Mouse (Mus musculus) midbrain, embryonic 12.5 days (tissue): ENCODE data around the gene Ola1. TPM values are rescaled to one million over a fixed set of nuclear protein-coding genes. Genes with fewer than 3 reads are reported as not detected.

ENCODE experiments used
- ATAC-seq: fragments of 200-750 bp; cut with Nextera tagmentation; 2 replicates; pipeline ENCODE4 v1.8.0; 2017; ENCODE audit warnings: low read depth, moderate TSS enrichment, moderate library complexity; ENCODE audit not compliant: low FRiP score
- H3K27ac ChIP-seq: fragments of 300-500 bp; sonication (generic); replicated peaks from 2 replicates; pipeline ENCODE4 v1.5.1; 2016; ENCODE audit warnings: mild to moderate bottlenecking
- H3K27me3 ChIP-seq: fragments of 300-500 bp; sonication (generic); 2 replicates; pipeline ENCODE4 v1.6.1; 2016; ENCODE audit warnings: mild to moderate bottlenecking
- H3K36me3 ChIP-seq: fragments of 300-500 bp; sonication (generic); 2 replicates; pipeline ENCODE4 v1.6.1; 2016
- H3K4me1 ChIP-seq: fragments of 300-500 bp; sonication (generic); 2 replicates; pipeline ENCODE4 v1.6.1; 2016
- H3K4me2 ChIP-seq: fragments of 300-500 bp; sonication (generic); replicated peaks from 2 replicates; pipeline ENCODE4 v1.6.1; 2016; ENCODE audit warnings: mild to moderate bottlenecking, moderate library complexity
- H3K4me3 ChIP-seq: fragments of 300-500 bp; sonication (generic); 2 replicates; pipeline ENCODE4 v1.5.1; 2016; ENCODE audit warnings: mild to moderate bottlenecking
- H3K9ac ChIP-seq: fragments of 300-500 bp; sonication (generic); replicated peaks from 2 replicates; pipeline ENCODE4 v1.6.1; 2016; ENCODE audit warnings: mild to moderate bottlenecking, moderate library complexity
- H3K9me3 ChIP-seq: fragments of 300-500 bp; sonication (generic); 2 replicates; pipeline ENCODE4 v1.6.1; 2016; ENCODE audit warnings: mild to moderate bottlenecking
- WGBS: fragments of 180-500 bp; shearing (Covaris S2); methylation state at CpG from one replicate; pipeline ENCODE4 v1.1.7; 2016; 5-methylcytosine and 5-hydroxymethylcytosine counted together
- polyA plus RNA-seq: library from polyadenylated mRNA; unstranded; fragments of >200 nt; fragmentation: Nextera tagmentation; extraction: Ambion mirVana; gene quantifications from 2 replicates; pipeline ENCODE4 v1.2.1, GENCODE M21; 2016

Ola1 gene
- polyA plus RNA-seq, 1 experiment from 2014 or later, result 81.1 TPM

DNA sequence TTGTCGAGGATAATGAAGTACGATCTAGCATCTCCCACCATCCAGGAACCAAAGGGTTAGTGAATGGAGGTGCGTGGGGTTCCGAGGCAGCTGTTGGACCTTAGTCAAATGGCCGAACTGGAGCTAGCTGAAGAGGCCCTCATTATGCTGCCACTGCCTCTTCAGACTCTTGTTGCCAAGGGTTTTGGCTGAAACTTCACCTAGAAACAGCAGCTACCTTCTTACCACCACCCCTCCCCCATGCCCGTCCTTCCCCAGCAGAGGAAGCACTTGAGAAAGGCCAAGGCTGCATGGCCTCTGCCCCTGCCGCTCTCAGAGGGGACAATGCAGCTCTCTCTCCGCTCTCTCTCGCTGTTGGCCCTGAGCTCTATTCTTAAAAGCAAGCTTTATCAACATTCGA lies 136.2 kb downstream of the Ola1 start:
- WGBS, result 69% methylated on average over 10 of the region's 10 CpGs

DNA sequence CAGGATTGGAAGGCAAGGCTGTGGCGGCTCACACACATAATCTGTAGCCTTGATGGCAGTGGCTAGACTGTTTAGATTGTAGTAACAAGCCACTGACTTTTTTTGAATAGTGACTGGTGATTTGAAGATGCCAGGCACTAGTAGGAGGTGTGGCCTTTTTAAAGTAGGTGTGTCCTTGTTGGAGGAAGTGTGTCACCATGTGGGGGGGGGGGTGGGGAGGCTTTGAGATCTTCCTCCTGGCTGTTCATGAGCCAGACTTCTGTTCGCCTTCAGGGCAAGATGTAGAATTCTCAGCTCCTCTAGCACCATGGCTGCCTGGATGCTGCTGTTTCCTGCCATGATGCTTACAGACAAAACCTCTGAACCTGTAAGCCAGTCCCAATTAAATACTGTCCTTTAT lies 136.9 kb downstream of the Ola1 start:
- 86% methylated on average over 2 of the region's 2 CpGs for WGBS
- H3K27me3 ChIP-seq, result 0 out of 2 replicates have a peak, but pooled peaks cover 4% of the 10 kb centered on the region
- no peak overlapping the region for H3K27ac ChIP-seq
- no peak for ATAC-seq
- peaks cover 10% of the 10 kb centered on the region for H3K4me1 ChIP-seq
- no peak overlapping the region for H3K4me2 ChIP-seq
- H3K36me3 ChIP-seq, result no peaks in the 10 kb centered on the region
- no peak overlapping the region for H3K9ac ChIP-seq
- H3K9me3 ChIP-seq, result no peaks in the 10 kb centered on the region
- no peak overlapping the region for H3K4me3 ChIP-seq

More for the DNA sequence above, 136.2 kb downstream of the Ola1 start:
- Histone ChIP-seq H3K9ac (no peak overlapping the region), H3K4me3 (no peak overlapping the region), H3K36me3 (no peaks in the 10 kb centered on the region), H3K27ac (no peak overlapping the region), H3K9me3 (no peaks in the 10 kb centered on the region), H3K4me1 (peaks cover 10% of the 10 kb centered on the region), H3K4me2 (no peak overlapping the region), H3K27me3 (0 out of 2 replicates have a peak, but pooled peaks cover 4% of the 10 kb centered on the region)
- no peak for ATAC-seq

DNA sequence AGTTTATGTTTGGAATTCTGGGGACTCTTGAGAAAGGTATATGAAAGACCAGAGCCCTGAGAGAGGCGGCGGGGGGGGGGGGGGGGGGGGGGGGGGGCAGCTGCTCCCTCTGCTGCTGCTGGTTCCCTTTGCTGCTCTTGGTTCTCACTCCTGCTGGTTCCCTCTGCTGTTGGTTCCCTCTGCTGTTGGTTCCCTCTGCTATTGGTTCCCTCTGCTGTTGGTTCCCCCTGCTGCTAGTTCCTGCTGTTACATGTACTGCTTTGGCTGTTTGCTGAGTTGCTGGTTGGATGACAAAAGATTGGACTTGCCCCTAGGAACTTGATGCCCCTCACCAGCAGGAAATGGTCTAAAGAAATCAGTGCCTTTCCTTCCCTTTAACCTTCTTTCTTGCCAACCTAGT lies 138.6 kb downstream of the Ola1 start:
- no peaks in the 10 kb centered on the region for H3K9me3 ChIP-seq
- no peak for ATAC-seq
- 0% methylated on average over 1 of the region's 2 CpGs for WGBS

DNA sequence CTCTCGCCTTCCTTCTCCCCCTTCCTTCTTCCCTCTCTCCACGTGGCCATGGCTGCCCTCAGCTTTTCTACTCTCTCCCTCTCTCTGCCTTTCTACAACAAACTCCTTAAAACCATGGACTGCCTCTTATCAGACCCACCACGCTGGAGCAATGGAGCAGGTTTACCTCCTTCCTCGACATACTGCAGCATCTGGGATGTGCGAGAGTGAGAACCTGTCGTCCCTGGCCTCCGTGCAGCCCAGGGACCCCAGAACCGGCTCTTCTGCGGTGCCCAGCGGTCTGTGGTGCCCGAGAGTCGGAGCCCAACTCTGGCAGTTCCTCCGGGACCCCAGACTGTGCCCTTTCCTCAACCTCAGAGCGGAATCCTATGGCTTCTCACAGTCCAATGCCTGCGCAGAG lies 139.4 kb downstream of the Ola1 start:
- Histone ChIP-seq H3K27ac (no peak overlapping the region), H3K36me3 (no peaks in the 10 kb centered on the region), H3K4me2 (no peak overlapping the region), H3K9ac (no peak overlapping the region), H3K4me3 (no peak overlapping the region), H3K4me1 (no peaks in the 10 kb centered on the region), H3K9me3 (no peaks in the 10 kb centered on the region), H3K27me3 (0 out of 2 replicates have a peak, but pooled peaks cover 4% of the 10 kb centered on the region)
- no peak for ATAC-seq
- 80% methylated on average over 15 of the region's 15 CpGs for WGBS

More for the DNA sequence above, 138.6 kb downstream of the Ola1 start:
- Histone ChIP-seq H3K36me3 (no peaks in the 10 kb centered on the region), H3K4me1 (no peaks in the 10 kb centered on the region), H3K27me3 (0 out of 2 replicates have a peak, but pooled peaks cover 4% of the 10 kb centered on the region), H3K27ac (no peak overlapping the region), H3K9ac (no peak overlapping the region), H3K4me2 (no peak overlapping the region), H3K4me3 (no peak overlapping the region)

DNA sequence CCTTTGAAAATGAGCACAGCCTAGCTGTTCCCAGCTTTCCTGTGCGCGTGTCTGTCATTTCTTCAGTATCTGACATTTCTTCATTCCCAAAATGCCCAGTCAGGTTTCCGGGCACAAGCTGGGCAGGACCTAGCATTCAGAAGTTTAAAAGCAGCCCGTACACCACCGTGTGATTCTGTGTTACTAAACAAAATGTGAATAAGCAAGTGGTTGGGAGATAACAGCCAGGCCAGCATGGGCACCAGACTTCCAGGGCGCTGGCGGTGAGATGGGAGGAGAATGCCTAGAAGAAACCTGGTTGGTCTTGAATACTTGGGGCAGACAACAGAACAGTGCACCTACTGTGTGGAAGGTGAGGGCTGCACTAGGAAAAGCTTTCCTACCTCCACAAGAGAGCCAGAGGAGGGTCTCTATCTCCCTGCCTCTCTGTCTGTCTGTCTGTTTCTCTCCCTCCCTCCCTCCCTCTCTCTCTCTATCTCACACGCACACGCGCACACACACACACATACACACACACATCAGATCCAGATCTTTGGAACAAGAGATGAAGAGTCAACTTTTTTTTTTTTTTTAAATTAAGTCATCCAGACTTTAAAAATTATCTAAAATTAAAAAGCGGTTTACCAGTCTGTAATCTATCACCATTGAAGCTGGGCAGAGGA lies 144.8 kb downstream of the Ola1 start:
- Histone ChIP-seq H3K4me3 (no peak overlapping the region), H3K4me2 (no peak overlapping the region), H3K36me3 (no peaks in the 10 kb centered on the region), H3K4me1 (no peaks in the 10 kb centered on the region), H3K9me3 (no peaks in the 10 kb centered on the region), H3K27me3 (no peaks in the 10 kb centered on the region; the same call in 1 of the 2 replicates), H3K27ac (no peak overlapping the region), H3K9ac (no peak overlapping the region)
- no peak for ATAC-seq
- 95% methylated on average over 11 of the region's 11 CpGs for WGBS

DNA sequence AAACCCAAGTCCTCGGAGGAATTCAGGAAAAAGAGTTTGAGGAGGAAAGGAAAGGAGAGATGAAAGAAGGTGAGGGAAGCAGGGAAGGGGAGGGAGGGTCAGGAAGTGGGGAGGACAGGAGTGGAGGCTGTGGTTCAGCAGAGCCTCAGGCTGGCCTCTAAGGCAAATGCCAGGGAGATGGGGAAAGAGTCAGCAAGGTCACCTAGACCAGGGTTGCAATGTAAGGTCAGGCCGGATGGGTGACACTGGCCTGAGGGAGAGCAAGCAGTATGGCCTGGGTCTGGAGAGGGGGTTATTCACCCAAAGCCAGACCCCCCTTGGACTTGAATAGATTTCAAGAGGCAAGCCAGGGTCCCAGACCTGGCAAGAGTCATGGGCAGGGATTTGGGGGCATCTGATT lies 147.5 kb downstream of the Ola1 start:
- Histone ChIP-seq H3K27me3 (peaks cover 5% of the 10 kb centered on the region; the same call in 1 of the 2 replicates), H3K36me3 (no peaks in the 10 kb centered on the region), H3K4me2 (no peak overlapping the region), H3K9ac (no peak overlapping the region), H3K9me3 (no peaks in the 10 kb centered on the region), H3K4me1 (0 out of 2 replicates have a peak, but pooled peaks cover 3% of the 10 kb centered on the region), H3K27ac (no peak overlapping the region), H3K4me3 (no peak overlapping the region)
- WGBS, result 83% methylated on average over 2 of the region's 2 CpGs
- ATAC-seq, result no peak

DNA sequence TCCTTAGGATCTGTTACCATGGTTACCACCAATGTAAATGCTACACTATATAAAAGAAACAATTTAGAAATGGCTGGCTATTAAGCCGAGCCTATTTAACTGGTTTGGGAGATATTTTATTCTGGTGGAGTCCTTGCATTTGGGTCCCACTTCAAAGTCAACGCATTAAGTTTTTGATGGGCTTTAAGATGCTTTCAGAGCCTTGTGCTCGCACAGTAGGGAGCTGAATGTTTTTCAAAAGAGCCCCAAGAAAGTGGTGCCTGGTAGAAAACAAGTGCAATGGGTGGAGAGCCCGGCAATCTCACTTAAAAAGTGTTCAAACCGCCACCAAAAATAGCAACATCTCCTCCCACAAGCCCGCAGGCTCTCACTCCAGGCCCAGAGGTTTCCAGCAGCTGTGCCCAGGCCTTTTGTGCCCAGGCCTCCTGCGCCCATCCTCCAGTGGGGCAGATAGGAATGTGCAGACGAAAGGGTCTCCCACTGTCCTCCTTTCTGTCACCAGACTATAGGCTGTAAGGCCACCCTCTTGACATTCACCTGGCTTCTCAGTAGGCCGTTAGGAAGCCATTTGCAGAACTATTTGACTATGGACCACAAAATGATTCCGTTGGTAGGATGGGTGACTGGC lies 148.2 kb downstream of the Ola1 start:
- Histone ChIP-seq H3K4me1 (0 out of 2 replicates have a peak, but pooled peaks cover 3% of the 10 kb centered on the region), H3K4me2 (no peak overlapping the region), H3K9ac (no peak overlapping the region), H3K9me3 (no peaks in the 10 kb centered on the region), H3K27me3 (peaks cover 5% of the 10 kb centered on the region; the same call in 1 of the 2 replicates), H3K36me3 (no peaks in the 10 kb centered on the region), H3K27ac (no peak overlapping the region), H3K4me3 (no peak overlapping the region)
- WGBS, result 37% methylated on average over 10 of the region's 10 CpGs
- ATAC-seq, result no peak

DNA sequence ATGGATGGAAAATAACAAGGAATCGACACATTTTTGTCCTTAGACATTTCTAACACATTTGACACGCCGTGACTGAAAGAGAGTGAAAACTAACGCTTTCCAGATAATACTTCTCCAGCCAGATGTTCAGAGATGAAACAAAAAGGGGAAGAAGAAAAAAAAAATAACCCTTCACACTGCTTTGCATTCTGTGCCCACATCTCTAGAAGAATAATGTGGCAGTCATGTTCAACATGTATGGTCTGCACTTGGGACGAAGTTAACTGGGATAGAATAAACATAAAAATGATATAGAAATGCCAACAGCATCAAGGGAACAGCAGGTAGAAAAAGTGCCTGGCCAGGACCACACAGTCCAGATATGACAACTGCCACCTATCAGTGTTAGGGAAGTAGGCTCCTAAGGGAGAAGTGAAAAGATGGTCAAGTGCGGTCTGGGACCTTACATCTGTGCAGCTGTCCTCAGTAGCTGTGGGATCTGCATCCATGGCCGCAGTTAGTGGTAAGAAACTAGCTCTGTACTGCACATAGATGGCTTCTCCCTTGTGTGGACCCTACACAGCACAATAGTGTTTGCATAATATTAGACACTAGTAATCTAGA lies 149.4 kb downstream of the Ola1 start:
- peaks cover 5% of the 10 kb centered on the region; the same call in 1 of the 2 replicates for H3K27me3 ChIP-seq
- H3K9ac ChIP-seq, result no peak overlapping the region
- H3K4me2 ChIP-seq, result no peak overlapping the region
- no peak for ATAC-seq
- H3K4me3 ChIP-seq, result no peak overlapping the region
- H3K36me3 ChIP-seq, result no peaks in the 10 kb centered on the region
- no peak overlapping the region for H3K27ac ChIP-seq
- no peaks in the 10 kb centered on the region for H3K9me3 ChIP-seq
- 0 out of 2 replicates have a peak, but pooled peaks cover 3% of the 10 kb centered on the region for H3K4me1 ChIP-seq
- 90% methylated on average over 7 of the region's 7 CpGs for WGBS

DNA sequence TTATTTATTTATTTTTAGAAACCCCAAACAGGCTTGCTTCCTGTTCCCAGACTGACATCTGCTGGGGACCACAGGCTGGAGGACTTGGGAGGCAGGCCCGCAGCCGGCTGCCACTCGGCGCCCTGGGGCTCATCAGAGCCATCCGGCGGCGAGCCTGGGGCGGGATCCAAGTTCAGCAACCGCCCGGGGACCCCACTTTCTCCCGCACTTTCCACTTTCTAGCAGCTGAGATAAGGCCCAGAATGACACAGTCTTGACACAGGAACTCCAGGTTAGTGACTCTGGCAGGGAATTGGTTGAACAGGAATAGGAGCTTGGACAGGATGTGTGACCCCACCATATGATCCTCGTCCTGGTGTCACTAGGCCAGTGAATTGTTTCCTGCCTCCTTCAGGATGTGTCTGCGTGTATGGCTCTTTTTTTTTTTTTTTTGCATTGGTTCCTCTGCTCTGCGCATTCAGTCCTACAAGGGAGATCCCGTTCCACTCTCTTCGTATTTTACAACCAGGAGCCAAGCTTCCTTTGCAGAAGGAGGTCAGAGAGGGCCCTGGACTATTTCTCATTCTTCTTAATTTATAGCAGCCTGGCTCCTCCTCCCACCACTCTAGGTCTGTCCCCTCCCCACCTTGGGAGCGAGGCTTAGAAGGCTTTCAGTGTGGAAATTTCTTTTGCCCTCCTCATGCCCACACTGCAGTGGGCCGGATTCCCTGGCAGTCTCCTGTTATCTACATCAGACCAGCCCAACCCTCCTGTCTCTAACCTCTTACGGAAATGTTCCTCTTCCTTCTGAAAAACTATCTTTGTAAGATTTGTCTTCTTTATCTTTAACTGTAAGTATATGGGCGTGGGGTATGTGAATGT lies 152.2 kb downstream of the Ola1 start:
- Histone ChIP-seq H3K27ac (no peak overlapping the region), H3K9me3 (no peaks in the 10 kb centered on the region), H3K4me2 (no peak overlapping the region), H3K27me3 (peaks cover 10% of the 10 kb centered on the region; the same call in 1 of the 2 replicates), H3K4me3 (no peak overlapping the region), H3K9ac (no peak overlapping the region), H3K36me3 (no peaks in the 10 kb centered on the region), H3K4me1 (0 out of 2 replicates have a peak, but pooled peaks cover 3% of the 10 kb centered on the region)
- no peak for ATAC-seq
- WGBS, result 37% methylated on average over 20 of the region's 20 CpGs

DNA sequence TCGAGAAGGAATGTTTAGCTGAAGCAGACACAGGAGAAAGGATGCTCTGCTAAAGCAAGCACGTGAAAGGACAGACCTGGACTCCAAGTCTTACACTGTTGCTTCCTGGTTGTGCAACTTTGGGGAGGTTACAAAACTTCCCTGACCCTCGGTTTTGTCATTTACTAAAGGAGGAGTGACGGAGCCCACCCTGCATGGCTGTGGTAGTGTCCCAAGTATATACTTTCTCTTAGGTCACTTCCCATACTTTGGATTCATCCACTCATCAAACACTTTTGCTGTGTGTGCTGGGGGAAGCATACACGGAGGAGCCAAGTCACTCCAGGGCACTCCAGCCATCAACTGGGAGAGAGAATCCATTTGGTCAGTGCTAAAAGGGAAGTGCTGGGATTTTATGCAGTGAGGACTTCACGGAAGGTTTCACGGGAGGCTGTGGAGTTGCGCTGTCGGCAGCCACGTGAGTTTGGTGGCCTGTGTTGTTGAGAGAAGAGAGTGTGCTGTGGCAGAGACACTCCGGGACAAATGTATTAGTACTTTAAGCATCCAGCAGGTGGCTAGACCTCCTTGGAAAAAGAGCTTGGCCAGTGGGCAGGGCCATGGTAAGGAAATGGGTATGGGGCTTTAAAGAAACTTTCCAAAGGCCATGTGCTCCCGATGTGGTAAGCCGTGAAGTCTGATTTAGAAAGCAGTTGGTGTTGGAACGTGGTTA lies 154.7 kb downstream of the Ola1 start:
- Histone ChIP-seq H3K27ac (no peak overlapping the region), H3K4me1 (0 out of 2 replicates have a peak, but pooled peaks cover 3% of the 10 kb centered on the region), H3K9me3 (no peaks in the 10 kb centered on the region), H3K4me2 (no peak overlapping the region), H3K4me3 (no peak overlapping the region), H3K9ac (no peak overlapping the region), H3K36me3 (no peaks in the 10 kb centered on the region), H3K27me3 (peaks cover 10% of the 10 kb centered on the region; the same call in 1 of the 2 replicates)
- WGBS, result 79% methylated on average over 14 of the region's 14 CpGs
- no peak for ATAC-seq

DNA sequence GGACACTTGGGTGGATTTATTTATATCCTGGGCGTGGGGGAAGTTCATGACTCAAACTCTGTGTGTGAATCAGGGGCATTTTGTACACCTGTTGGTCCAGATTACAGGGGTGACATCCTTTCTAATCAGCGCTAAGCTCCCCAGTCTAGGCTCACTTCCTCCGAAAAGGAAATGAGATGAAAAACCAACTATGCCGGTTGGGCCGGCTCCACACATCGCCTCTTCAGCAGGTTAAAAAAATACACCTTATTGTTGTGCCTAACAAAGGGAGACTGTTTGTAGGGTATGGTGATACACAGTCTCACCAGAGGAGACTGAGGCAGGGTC lies 158.5 kb downstream of the Ola1 start:
- no peak overlapping the region for H3K4me3 ChIP-seq
- no peaks in the 10 kb centered on the region for H3K9me3 ChIP-seq
- H3K4me1 ChIP-seq, result no peaks in the 10 kb centered on the region
- ATAC-seq, result no peak
- no peak overlapping the region for H3K27ac ChIP-seq
- 86% methylated on average over 6 of the region's 6 CpGs for WGBS
- H3K4me2 ChIP-seq, result no peak overlapping the region
- H3K9ac ChIP-seq, result no peak overlapping the region
- no peaks in the 10 kb centered on the region for H3K36me3 ChIP-seq
- H3K27me3 ChIP-seq, result peaks cover 4% of the 10 kb centered on the region; the same call in 1 of the 2 replicates
